Mouse (Mus musculus): ENCODE results near the gene Met.

DNA sequence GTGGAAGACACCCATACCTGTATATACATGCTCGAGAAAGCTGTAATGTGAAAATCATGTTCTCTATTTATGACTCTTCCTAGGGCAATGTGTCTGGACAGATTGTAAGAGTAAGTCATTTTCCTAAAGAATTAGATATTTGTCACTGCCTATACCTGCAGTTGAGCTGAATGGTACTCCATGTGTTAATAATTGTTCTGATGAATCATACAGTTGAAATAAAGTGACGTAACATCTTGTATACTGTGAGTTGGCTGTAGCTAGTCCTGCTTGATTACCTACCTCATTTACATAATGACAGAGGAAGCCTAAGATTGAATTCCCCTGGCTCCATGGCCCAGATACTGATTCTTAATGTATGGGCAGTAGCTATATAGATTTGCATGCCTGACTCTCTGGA, 110.1 kb downstream of the Met start:
- TF ChIP-seq HCFC1 (IDR thresholded peaks at IDR 0.05; ENCODE audit: borderline replicate concordance, insufficient read depth, low read length) (no peak), CHD2 (IDR thresholded peaks at IDR 0.05; ENCODE audit: low read depth, low read length) (no peak), MAFK (IDR thresholded peaks at IDR 0.05; ENCODE audit: insufficient read depth, low read depth, low read length) (no peak)

All from ES-E14 (cell line).